ENCODE assay signal across 9 mouse cellular contexts in genomic region chr11:47658135-47658534, GRCm38 (mm10).
A peak's percentile ranks its signal among the peaks of the same experiment; 100 is the strongest.
DNase-seq lines count a peak whose midpoint lies in the region; ATAC-seq and TF ChIP-seq lines count a peak whose summit lies in the region.
"Had no signal": no experiment of that assay in that cellular context is flagged by ENCODE, and none has a peak within 500 bp of the region (broad histone marks: within the 10 kb centered on the region; RNA-seq: fewer than 3 reads in every experiment).

No protein-coding gene starts in this region.

- H3K36me3 ChIP-seq in kidney, adult 2 months (ENCODE audit: control insufficient read depth, insufficient read depth, low read length), result no peaks in the 10 kb centered on the region
- H3K36me3 ChIP-seq in kidney, embryonic 15.5 days, result no peaks in the 10 kb centered on the region
- no peaks in the 10 kb centered on the region for H3K36me3 ChIP-seq in liver, embryonic 13.5 days
- H3K36me3 ChIP-seq: neural tube, embryonic 12.5 days had no signal

- ATAC-seq in CD4-positive, CD25-positive, alpha-beta regulatory T cell, adult 4 months, result no peak
- ATAC-seq in kidney, embryonic 15.5 days (replicated peaks; ENCODE audit: low FRiP score), result no peak
- no peak for ATAC-seq in liver, embryonic 13.5 days (ENCODE audit: low read depth)

- H3K4me3 ChIP-seq in kidney, adult 2 months (ENCODE audit: insufficient read depth, low read depth, low read length), result no peak overlapping the region
- no peak overlapping the region for H3K4me3 ChIP-seq in kidney, embryonic 15.5 days (replicated peaks)
- no peak overlapping the region for H3K4me3 ChIP-seq in liver, embryonic 13.5 days (replicated peaks)
- H3K4me3 ChIP-seq: neural tube, embryonic 12.5 days had no signal

- no peak for TF ChIP-seq POLR2A in kidney, adult 2 months (IDR thresholded peaks at IDR 0.05; ENCODE audit: low read depth, low read length)

- no peaks in the 10 kb centered on the region for H3K4me1 ChIP-seq in kidney, adult 2 months (ENCODE audit: control insufficient read depth, insufficient read depth, low read length)
- no peaks in the 10 kb centered on the region for H3K4me1 ChIP-seq in kidney, embryonic 15.5 days
- H3K4me1 ChIP-seq in liver, embryonic 13.5 days (replicated peaks), result no peaks in the 10 kb centered on the region
- H3K4me1 ChIP-seq: neural tube, embryonic 12.5 days had no signal

- no peak overlapping the region for H3K4me2 ChIP-seq in kidney, embryonic 15.5 days
- H3K4me2 ChIP-seq in liver, embryonic 13.5 days, result no peak overlapping the region
- H3K4me2 ChIP-seq: neural tube, embryonic 12.5 days had no signal

- WGBS in kidney, adult 2 months, result 3% methylated on average over 1 of the region's 1 CpGs
- 3% methylated on average over 1 of the region's 1 CpGs for WGBS in kidney, embryonic 15.5 days
- 0% methylated on average over 1 of the region's 1 CpGs for WGBS in liver, embryonic 13.5 days (ENCODE audit: insufficient replicate concordance)

- no peak overlapping the region for H3K27ac ChIP-seq in kidney, adult 2 months (ENCODE audit: insufficient read depth, low read depth, low read length)
- H3K27ac ChIP-seq in kidney, embryonic 15.5 days, result no peak overlapping the region
- H3K27ac ChIP-seq in liver, embryonic 13.5 days, result no peak overlapping the region
- H3K27ac ChIP-seq: neural tube, embryonic 12.5 days had no signal

- TF ChIP-seq CTCF in kidney, adult 2 months (conservative IDR thresholded peaks at IDR 0.05; ENCODE audit: insufficient read depth, insufficient read length, low read depth, low read length), result peak; percentile 69

- H3K27me3 ChIP-seq in kidney, adult 2 months (replicated peaks; ENCODE audit: control insufficient read depth, insufficient read depth, low read length), result no peaks in the 10 kb centered on the region
- no peaks in the 10 kb centered on the region for H3K27me3 ChIP-seq in kidney, embryonic 15.5 days
- H3K27me3 ChIP-seq in liver, embryonic 13.5 days, result no peaks in the 10 kb centered on the region
- H3K27me3 ChIP-seq: neural tube, embryonic 12.5 days had no signal

- H3K9me3 ChIP-seq in kidney, embryonic 15.5 days (replicated peaks), result no peaks in the 10 kb centered on the region
- no peaks in the 10 kb centered on the region for H3K9me3 ChIP-seq in liver, embryonic 13.5 days (replicated peaks)
- H3K9me3 ChIP-seq: neural tube, embryonic 12.5 days had no signal

- no peak overlapping the region for H3K9ac ChIP-seq in kidney, embryonic 15.5 days
- no peak overlapping the region for H3K9ac ChIP-seq in liver, embryonic 13.5 days
- H3K9ac ChIP-seq: neural tube, embryonic 12.5 days had no signal

- peak; percentile 26 for DNase-seq in CD4-positive, CD25-positive, alpha-beta regulatory T cell, adult 2 months (ENCODE audit: low read depth, low spot score)
- peak; percentile 47 for DNase-seq in kidney, adult 2 months
- DNase-seq in ES-CJ7 (ENCODE audit: low read depth, low spot score), result peak; percentile 83
- peak; percentile 10 to 55 for DNase-seq in cerebellum, postnatal 25 days
- DNase-seq in liver, embryonic 13.5 days, result peak; percentile 0
- peak; percentile 58 for DNase-seq in thymus, postnatal 14 days

Comparison
In these comparisons a context has a peak if more than half of its experiments do, and no peak if none do; other contexts are left out.
1. DNase-seq: peak in every context shown above with its lines; median percentile 83 in ES-CJ7; 58 in thymus, postnatal 14 days; 47 in kidney, adult 2 months; 32 in cerebellum, postnatal 25 days; 26 in CD4-positive, CD25-positive, alpha-beta regulatory T cell, adult 2 months; 0 in liver, embryonic 13.5 days.